Mouse (Mus musculus): Measurements from ENCODE around the gene Trappc10.
"Not testable (repeated sequence)": the region's sequence is repeated elsewhere in the genome, so short reads cannot be mapped to it uniquely, and the experiment has no call there.

The Trappc10 gene

DNA sequence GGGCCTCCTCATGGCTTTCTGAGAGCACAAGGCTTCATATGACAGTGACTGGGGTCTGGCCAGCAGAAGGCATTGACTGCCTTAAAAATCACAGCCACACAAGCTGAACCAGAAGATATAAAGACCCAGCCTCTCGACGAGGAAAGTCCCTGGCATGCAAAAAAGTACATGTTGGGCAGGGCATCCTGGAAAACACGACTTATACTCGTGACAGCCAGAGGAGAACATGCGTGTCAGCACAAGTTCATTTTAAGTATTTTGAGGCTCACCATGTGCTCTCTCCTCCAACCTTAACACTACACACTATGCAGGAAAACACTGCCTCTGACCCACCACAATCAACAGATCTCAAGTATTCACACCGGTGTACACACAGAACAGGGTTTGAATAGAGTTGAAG lies 20.3 kb downstream of the Trappc10 start:
- in situ Hi-C loops (cut with MboI; ENCODE audit: low pct_unique_long_range_greater_than_20kb in 1 of 2, low sequenced_read_pairs in 2 of 2, unreplicated experiment in 1 of 2) = no loop called here

DNA sequence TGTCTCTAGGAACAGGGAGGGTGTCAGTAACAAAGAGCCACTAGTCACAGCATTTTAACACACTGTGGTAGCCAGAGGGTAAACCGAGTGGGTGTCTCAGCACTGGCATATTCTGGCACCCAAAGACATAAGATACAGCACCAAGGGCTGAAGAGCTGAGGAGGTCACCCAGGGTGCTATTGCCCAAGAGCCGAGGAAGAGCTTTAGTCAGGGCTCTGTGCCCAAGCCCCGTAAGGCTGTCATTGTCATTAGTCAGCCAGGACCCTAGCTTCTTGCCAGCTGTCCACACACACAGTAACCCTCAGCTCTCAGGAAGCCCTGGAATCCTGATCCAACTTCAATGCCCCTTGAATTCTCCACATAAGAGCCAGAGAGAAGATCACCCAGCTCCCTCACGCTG lies 21.5 kb downstream of the Trappc10 start:
- in situ Hi-C loops (cut with MboI; ENCODE audit: low pct_unique_long_range_greater_than_20kb in 1 of 2, low sequenced_read_pairs in 2 of 2, unreplicated experiment in 1 of 2) = no loop called here

DNA sequence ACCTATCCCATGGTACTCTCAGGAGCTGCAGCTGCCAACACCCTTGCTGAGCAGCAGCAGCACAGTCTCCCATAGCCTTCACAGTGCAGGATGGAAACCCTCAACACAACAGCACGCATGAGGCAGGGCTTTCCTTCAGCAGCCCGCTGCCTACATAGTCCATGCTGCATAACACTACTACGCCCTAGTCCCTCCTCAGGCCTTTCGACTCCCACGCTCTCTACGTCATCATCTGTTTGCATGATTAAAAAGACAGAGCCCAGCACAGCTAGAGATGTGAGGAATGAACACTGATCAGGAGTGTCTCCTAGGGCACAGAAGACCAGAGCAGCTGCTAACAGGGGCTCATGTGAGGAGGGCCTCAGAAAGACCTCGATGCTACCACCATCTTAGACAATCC lies 23.1 kb downstream of the Trappc10 start:
- in situ Hi-C loops (cut with MboI; ENCODE audit: low pct_unique_long_range_greater_than_20kb in 1 of 2, low sequenced_read_pairs in 2 of 2, unreplicated experiment in 1 of 2) = no loop called here

DNA sequence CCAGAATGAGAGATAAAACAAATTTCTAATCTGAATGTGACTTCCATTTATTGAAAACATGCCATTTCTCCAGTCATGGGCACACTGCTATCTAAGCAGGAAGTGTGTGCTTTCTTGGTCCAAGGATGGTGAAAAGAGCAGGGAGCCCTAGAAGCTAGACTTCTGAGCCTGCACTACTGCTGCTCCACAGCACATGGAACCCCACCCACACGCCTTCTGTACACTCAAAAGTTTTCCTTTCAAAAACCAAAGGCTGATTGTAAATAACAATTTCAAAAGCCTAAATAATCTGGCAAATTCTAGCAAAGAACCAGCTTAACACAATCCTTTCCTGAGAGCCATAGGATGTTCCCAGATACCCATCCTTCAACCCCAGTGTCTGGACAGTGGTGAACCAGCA lies 24.9 kb downstream of the Trappc10 start:
- in situ Hi-C loops (cut with MboI; ENCODE audit: low pct_unique_long_range_greater_than_20kb in 1 of 2, low sequenced_read_pairs in 2 of 2, unreplicated experiment in 1 of 2) = no loop called here

DNA sequence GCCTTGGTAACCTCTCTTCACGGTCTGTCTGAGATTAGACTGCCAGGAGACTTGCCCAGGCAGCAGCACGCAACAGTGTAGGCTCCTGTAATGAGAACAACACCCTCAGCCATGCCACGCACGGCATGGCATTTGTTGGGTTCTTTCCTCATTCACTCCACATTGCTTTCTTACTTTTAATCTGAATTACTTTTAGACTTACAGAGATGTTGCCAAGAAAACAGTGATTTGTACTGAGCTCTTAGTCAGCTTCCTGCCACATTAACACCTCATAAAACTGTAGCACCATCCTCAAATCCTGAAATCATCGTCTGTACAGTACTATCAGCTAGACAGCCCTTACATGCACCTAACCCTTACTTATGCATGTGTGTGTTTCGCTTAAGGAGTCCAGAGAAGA lies 25.9 kb downstream of the Trappc10 start:
- in situ Hi-C loops (cut with MboI; ENCODE audit: low pct_unique_long_range_greater_than_20kb in 1 of 2, low sequenced_read_pairs in 2 of 2, unreplicated experiment in 1 of 2) = no loop called here

GRCm38 (mm10) chr10:78216376-78217083 lies 27.9 kb downstream of the Trappc10 start:
- in situ Hi-C loops (cut with MboI; ENCODE audit: low pct_unique_long_range_greater_than_20kb in 1 of 2, low sequenced_read_pairs in 2 of 2, unreplicated experiment in 1 of 2) = no loop called here

GRCm38 (mm10) chr10:78214371-78214770 lies 30.1 kb downstream of the Trappc10 start:
- in situ Hi-C loops (cut with MboI; ENCODE audit: low pct_unique_long_range_greater_than_20kb in 1 of 2, low sequenced_read_pairs in 2 of 2, unreplicated experiment in 1 of 2) = no loop called here

DNA sequence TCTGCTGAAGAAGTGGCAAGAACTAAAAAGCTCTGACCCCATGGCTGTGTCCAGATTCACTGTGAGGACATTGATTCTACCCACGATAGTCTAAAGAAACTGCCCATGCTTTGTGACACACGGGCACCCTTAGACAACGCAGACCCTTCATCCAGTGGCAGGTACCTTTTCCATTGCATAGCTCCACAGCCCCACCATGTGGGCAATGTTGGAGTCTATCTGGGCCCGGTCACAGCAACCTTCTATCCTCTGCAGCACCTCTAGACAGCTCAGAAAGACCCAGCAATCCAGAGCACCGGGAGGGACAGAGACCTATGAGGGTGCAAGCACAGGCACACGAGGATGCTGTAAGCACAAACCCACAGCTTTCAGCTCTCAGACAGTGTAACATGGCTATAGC lies 33.1 kb downstream of the Trappc10 start:
- in situ Hi-C loops (cut with MboI; ENCODE audit: low pct_unique_long_range_greater_than_20kb in 1 of 2, low sequenced_read_pairs in 2 of 2, unreplicated experiment in 1 of 2) = no loop called here

DNA sequence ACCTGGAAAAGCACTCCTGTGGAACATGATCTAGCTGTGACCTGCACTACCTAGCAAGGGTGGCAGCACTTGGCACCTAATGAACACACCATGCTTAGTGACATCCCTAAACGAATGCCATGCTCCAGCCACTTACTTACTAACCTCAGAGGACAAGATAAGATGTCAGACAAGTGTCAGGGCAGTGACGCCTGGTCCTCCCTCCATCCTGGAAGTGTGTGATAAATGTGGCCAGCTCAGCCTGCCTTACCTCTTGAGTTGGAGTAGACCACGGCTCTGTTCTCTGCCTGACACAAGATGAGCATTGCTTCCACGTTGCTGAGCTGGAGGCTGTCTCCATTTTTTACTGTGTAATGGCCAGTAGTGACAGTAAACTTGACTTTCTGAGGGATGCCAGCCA lies 43.3 kb downstream of the Trappc10 start:
- in situ Hi-C loops (cut with MboI; ENCODE audit: low pct_unique_long_range_greater_than_20kb in 1 of 2, low sequenced_read_pairs in 2 of 2, unreplicated experiment in 1 of 2) = no loop called here

GRCm38 (mm10) chr10:78192933-78193332 lies 51.5 kb downstream of the Trappc10 start:
- in situ Hi-C loops (cut with MboI; ENCODE audit: low pct_unique_long_range_greater_than_20kb in 1 of 2, low sequenced_read_pairs in 2 of 2, unreplicated experiment in 1 of 2) = no loop called here

- in situ Hi-C loops (cut with MboI; ENCODE audit: low pct_unique_long_range_greater_than_20kb in 1 of 2, low sequenced_read_pairs in 2 of 2, unreplicated experiment in 1 of 2) = not testable (repeated sequence)
Observed at GRCm38 (mm10) chr10:78186076-78186475, 58.4 kb downstream of the Trappc10 start.

DNA sequence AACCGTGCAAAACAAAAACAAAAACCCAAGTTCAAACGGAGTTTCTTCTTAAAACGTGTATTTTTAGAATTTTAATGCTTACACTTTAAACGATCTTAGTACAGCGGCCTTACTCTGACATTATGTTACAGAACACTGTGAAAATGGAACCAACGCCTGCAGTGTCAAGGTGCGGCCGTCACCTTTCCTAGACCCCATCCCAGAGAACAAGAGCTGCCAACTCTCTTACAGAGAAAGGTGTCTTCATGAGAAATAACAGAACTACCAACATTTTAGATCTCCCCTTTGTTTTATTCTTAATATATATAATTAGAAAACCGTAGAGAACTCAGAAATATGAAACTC lies 59.1 kb downstream of the Trappc10 start:
- in situ Hi-C loops (cut with MboI; ENCODE audit: low pct_unique_long_range_greater_than_20kb in 1 of 2, low sequenced_read_pairs in 2 of 2, unreplicated experiment in 1 of 2) = no loop called here

DNA sequence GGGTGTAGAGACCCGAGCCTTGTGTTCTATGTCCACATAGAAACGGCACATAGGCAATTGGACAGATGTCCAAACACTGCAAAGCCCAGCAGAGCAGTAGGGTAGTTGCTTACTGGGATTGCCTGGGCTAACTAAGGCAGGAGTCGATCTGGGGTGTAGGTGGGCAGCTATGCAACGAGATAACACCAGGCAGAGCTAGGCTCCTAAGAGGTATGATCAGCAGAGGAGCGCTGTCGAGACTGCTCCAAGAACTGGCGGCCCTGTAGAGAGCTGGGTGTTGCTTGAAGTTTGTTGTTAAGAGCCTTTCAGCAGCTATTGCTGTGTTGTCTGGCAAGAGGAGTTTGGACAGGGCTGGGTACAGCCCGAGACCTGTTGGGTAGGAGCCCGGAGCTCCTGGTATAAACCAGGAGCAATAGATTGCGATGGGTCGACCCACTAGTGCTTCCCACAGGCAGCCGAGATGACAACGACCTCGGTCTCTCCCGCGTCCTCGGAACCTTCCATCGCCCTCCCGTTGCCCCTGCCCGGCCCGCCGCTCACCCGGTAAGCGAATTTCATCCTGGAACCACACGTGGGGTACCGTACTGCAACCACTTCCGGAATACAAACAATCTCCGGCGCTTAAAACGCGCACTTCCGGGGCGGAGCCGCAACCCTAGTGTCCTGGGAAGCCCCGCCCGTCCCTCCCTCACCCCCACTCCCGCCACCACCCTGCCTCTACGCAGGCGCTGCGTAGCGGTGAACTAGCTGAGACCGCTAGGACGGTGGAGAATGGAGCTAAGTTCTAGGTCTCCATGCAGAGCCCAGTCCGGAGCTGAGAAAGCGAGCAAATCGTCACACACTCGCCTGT lies 59.7 kb downstream of the Trappc10 start, which contains the start of gene Pwp2:
TSS of gene Pwp2 (minus strand) at position 619 of the 850 bp plus-strand sequence.
- in situ Hi-C loops (cut with MboI; ENCODE audit: low pct_unique_long_range_greater_than_20kb in 1 of 2, low sequenced_read_pairs in 2 of 2, unreplicated experiment in 1 of 2) = no loop called here

- in situ Hi-C loops (cut with MboI; ENCODE audit: low pct_unique_long_range_greater_than_20kb in 1 of 2, low sequenced_read_pairs in 2 of 2, unreplicated experiment in 1 of 2) = no loop called here
Observed at GRCm38 (mm10) chr10:78183577-78183976, 60.9 kb downstream of the Trappc10 start.

DNA sequence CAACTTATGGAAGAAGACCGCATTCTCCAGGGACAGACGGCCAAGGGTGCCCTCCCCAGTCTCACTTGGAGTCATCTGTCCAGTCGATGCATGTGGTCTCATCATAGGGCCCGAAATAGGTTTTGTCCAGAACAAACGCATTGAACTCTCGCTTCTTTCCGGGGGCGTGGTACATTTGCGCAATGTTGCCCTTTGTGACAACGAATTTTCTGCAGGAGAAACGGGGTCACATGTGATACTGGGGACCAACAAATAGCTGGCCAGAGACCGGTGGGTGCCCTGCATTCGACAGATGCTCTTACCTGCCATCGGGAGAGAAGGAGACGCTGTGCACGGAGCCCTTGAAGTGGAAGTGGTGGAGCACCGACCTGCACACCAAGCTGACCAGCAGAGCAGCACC lies 62.1 kb downstream of the Trappc10 start:
- in situ Hi-C loops (cut with MboI; ENCODE audit: low pct_unique_long_range_greater_than_20kb in 1 of 2, low sequenced_read_pairs in 2 of 2, unreplicated experiment in 1 of 2) = no loop called here

DNA sequence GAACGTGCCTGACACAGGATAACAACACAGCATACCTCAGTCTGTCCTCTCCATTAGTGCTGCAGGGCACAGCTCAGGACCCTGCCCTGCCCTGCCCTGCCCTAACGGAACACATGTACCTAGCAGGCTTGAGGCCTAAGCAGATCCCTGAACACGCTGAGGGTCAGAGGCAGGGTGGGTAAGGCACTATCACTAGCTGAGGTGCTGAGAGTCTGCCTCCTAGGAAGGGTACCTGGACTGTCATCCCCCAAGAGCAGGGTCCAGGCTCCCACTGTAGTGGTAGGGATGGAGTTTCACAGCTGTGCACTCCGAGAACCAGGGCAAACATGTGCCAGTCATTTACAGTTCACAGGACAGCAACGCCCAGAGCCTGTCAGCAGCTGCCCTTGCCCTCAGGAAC lies 70.0 kb downstream of the Trappc10 start:
- in situ Hi-C loops (cut with MboI; ENCODE audit: low pct_unique_long_range_greater_than_20kb in 1 of 2, low sequenced_read_pairs in 2 of 2, unreplicated experiment in 1 of 2) = no loop called here

- in situ Hi-C loops (cut with MboI; ENCODE audit: low pct_unique_long_range_greater_than_20kb in 1 of 2, low sequenced_read_pairs in 2 of 2, unreplicated experiment in 1 of 2) = no loop called here
Observed at GRCm38 (mm10) chr10:78171581-78171980, 72.9 kb downstream of the Trappc10 start.

DNA sequence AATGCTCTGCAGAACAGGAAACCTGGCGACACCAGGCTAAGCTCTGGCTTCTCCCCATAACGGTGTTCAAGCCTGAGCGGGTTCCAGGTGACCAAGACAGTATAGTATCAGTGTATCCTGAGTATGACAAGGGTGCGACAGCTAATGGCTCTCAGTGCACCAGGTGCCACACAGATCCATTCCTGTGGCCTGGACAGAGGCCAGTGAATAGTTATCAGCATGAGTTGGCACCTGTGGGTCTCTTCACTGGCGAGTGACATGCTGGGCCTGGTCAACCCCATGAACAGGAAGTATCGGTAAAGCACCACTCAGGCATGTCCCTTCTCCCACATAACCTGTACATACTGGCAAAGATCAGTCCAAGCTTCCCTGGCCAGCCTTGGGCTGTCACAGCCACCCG lies 73.4 kb downstream of the Trappc10 start:
- in situ Hi-C loops (cut with MboI; ENCODE audit: low pct_unique_long_range_greater_than_20kb in 1 of 2, low sequenced_read_pairs in 2 of 2, unreplicated experiment in 1 of 2) = no loop called here

DNA sequence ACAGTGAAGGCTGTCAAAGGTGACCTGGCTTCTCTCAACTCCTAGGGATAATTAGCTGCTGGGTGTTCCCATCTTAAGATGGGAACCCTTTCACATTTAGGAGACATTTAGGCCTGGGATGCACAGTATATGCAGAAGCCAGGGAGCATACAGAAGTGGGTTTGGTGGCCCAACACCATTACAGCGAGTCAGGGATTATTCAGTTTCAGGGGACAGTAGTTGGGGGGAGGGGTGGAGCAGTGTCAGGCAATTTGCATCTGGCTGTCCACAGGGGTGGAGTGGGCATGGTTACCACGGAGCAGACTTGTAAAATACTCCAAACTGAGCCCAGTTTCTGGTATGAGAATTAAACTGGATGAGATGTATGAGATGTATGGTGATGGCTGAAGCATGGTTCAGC lies 74.0 kb downstream of the Trappc10 start:
- in situ Hi-C loops (cut with MboI; ENCODE audit: low pct_unique_long_range_greater_than_20kb in 1 of 2, low sequenced_read_pairs in 2 of 2, unreplicated experiment in 1 of 2) = no loop called here

All from mouse embryonic stem cell (cell line).